Mouse (Mus musculus) granulocyte monocyte progenitor cell, adult 5-6 weeks (primary cell): ENCODE results near the gene Ankrd66. TPM values are rescaled to one million over a fixed set of nuclear protein-coding genes. Genes with fewer than 3 reads are reported as not detected.

Experiments used
- total RNA-seq, 2 experiments: library from RNA; stranded (forward) in 1 of 2; stranded (reverse) in 1 of 2; fragments of 200-712, 200-1000 nt in 1 of 2; fragments of >200 nt in 1 of 2; fragmentation: Nextera tagmentation in 1 of 2; gene quantifications; 2 replicates each; pipeline ENCODE4 v1.2.3; 2014 to 2017

Gene Ankrd66
- total RNA-seq, 2 experiments from 2014 or later = not detected

Other genes with a start within 250 kb of the Ankrd66 start
- not detected in 2 replicates for gene Adgrf5, start 183.2 kb downstream of the Ankrd66 start, total RNA-seq (2014; fragmentation: Nextera tagmentation)
- not detected in 2 replicates for gene Adgrf5, start 183.2 kb downstream of the Ankrd66 start, total RNA-seq (2017)
- not detected in 2 replicates for gene Mep1a, start 40.8 kb downstream of the Ankrd66 start, total RNA-seq (2014; fragmentation: Nextera tagmentation)
- not detected in 2 replicates for gene Mep1a, start 40.8 kb downstream of the Ankrd66 start, total RNA-seq (2017)
- 1.3 TPM in 1 of 2 replicates, not detected in the other for gene Pla2g7, start 24.5 kb upstream of the Ankrd66 start, total RNA-seq (2014; fragmentation: Nextera tagmentation)
- 0.13 and 2.4 TPM in 2 replicates for gene Pla2g7, start 24.5 kb upstream of the Ankrd66 start, total RNA-seq (2017)
- gene Tdrd6, start 86.7 kb upstream of the Ankrd66 start, total RNA-seq (2014; fragmentation: Nextera tagmentation) = not detected in 2 replicates
- not detected in 2 replicates for gene Tdrd6, start 86.7 kb upstream of the Ankrd66 start, total RNA-seq (2017)
- gene Slc25a27, start 123.6 kb upstream of the Ankrd66 start, total RNA-seq (2014; fragmentation: Nextera tagmentation) = 5.1 and 6.4 TPM in 2 replicates
- gene Slc25a27, start 123.6 kb upstream of the Ankrd66 start, total RNA-seq (2017) = 1.4 and 3.0 TPM in 2 replicates
- gene Cyp39a1, start 123.8 kb upstream of the Ankrd66 start, total RNA-seq (2014; fragmentation: Nextera tagmentation) = 2.3 and 2.4 TPM in 2 replicates
- 4.0 and 5.2 TPM in 2 replicates for gene Cyp39a1, start 123.8 kb upstream of the Ankrd66 start, total RNA-seq (2017)